Mouse (Mus musculus) brain, embryonic 14.5 days (tissue): ENCODE results near the gene Slc41a2.

Source experiments
- CTCF ChIP-seq: fragments of 200-500 bp; IDR thresholded peaks from 2 replicates; pipeline ENCODE4 v1.5.1; 2012; ENCODE audit warnings: inconsistent platforms, mild to moderate bottlenecking, moderate library complexity, borderline replicate concordance; ENCODE audit not compliant: insufficient read depth, insufficient read length; ENCODE audit errors: extremely low read depth
- POLR2A ChIP-seq: fragments of 200-500 bp; IDR thresholded peaks from 2 replicates; pipeline ENCODE4 v1.6.1; 2012; ENCODE audit warnings: mild to moderate bottlenecking, inconsistent platforms, borderline replicate concordance; ENCODE audit not compliant: poor library complexity, insufficient read depth, insufficient read length, severe bottlenecking; ENCODE audit errors: extremely low read depth

GRCm38 (mm10) chr10:83360356-83360755, 22.7 kb upstream of the Slc41a2 start:
- no peak for TF ChIP-seq CTCF
- TF ChIP-seq POLR2A: no peak
